Mouse (Mus musculus) erythroid progenitor cell, adult 5-6 weeks (primary cell): Measurements from ENCODE around the gene Atad5. TPM values are rescaled to one million over a fixed set of nuclear protein-coding genes. Genes with fewer than 3 reads are reported as not detected.

Experiments
- ATAC-seq: replicated peaks from 2 replicates; pipeline ENCODE4 v1.8.0; 2016; ENCODE audit warnings: moderate number of reproducible peaks, mild to moderate bottlenecking, moderate TSS enrichment, inconsistent platforms; ENCODE audit not compliant: poor library complexity, low FRiP score, severe bottlenecking
- total RNA-seq, 2 experiments: library from RNA; stranded (forward) in 1 of 2; stranded (reverse) in 1 of 2; fragments of 150-400 nt in 1 of 2; fragments of 186-747, 209-891 nt in 1 of 2; gene quantifications; 2 replicates each; pipeline versions ENCODE4 v1.2.3 to v1.2.4; 2015 to 2017; ENCODE audit warnings: low replicate concordance in 2 of 2

Gene Atad5
- total RNA-seq, 2 experiments from 2014 or later, result 80.3 to 95.2 TPM

DNA sequence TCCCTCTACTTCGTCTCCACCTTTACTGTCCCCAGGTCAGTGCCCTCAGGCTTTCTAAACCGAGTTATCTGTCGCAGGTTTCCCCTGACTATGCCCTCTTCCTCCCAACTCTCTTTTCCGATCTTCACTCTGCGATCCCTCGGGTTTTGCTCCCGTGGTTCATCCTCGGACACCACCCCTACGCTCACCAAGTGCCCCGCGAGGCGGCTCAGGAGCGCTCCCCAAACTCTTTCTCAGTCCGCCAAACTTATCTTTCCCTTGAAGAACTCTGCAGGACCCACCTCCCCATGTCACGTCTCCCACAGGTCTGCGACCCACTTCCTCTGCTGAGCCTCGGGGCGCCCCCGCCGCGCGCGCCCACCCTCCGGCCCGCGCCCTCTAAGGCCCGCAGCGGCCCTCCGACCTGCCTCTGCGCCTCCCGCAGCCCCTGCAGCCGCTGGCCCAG is 8.8 kb upstream of the Atad5 start:
- 0 out of 2 replicates have a peak, but pooled peaks have one; percentile 9 for ATAC-seq

DNA sequence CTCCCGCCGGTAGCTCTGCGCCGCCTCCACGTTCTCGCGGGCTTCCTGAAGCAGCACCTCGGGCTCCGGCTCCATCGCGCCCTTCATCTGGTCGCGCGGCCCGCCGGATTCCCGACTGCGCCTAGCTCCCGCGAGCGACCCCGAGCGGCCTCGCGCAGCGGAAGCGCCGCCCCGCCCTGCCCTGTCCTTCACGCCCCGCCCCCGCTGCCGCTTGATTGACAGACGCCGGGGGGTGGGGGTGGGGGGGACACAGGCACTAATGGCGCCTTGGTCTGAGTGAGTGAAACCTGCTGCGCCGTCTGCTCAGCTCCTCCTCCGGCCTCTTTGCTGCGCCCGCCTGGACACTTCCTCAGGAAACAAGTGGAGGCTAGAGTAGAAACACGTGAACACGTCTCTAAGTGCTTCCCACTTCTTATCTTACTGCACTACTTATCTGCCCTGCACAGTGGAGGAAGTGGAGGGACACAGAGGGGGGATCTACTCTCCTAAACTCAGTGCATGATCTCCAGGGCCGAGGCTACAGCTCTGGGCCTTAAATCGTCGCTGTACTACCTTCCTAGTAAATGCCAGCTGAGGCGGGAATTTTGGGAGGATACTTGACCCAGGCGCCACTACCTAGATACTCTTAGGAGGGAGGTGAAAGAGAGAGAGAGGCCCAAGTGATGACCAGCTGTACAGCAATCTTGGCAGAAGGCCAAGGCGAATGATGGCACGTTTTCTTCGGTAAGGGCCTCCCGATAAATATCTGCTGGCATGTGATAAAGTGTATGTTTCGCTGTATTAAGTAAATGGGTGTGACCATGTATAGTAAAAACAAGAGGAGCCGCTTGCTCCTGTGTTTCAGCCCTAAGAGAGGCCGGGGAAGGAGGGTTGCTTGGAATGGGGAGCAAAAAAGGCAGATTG is 8.1 kb upstream of the Atad5 start, which contains the start of gene Crlf3:
Gene Crlf3, minus strand, starts transcription at position 166 of the 903 bp plus-strand sequence.
- peak; percentile 84 for ATAC-seq

DNA sequence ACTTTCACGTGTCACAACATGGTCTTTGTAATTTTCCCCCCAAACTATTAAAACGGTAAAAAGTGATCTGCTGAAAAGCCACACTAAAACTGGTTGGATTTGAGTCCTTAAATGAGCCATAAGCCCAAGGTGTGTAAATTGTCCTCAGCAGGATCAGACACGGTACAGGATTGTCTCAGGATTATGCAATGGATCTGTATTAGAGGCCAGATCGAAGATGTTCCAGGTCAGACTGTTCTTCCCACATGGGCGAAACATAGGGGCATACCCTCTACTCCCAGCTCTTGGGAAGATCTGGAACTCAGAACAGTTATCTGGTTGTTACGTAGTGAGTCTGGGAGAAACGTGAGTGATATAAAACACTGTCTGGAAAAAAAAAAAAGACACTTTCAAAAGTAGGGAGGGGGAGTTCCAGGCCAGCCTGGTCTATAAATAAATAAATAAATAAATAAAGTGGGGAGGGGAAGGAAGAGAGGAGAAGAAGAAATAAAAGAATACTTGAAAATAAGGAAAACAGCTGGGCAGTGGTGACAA is 7.3 kb upstream of the Atad5 start:
- no peak for ATAC-seq

DNA sequence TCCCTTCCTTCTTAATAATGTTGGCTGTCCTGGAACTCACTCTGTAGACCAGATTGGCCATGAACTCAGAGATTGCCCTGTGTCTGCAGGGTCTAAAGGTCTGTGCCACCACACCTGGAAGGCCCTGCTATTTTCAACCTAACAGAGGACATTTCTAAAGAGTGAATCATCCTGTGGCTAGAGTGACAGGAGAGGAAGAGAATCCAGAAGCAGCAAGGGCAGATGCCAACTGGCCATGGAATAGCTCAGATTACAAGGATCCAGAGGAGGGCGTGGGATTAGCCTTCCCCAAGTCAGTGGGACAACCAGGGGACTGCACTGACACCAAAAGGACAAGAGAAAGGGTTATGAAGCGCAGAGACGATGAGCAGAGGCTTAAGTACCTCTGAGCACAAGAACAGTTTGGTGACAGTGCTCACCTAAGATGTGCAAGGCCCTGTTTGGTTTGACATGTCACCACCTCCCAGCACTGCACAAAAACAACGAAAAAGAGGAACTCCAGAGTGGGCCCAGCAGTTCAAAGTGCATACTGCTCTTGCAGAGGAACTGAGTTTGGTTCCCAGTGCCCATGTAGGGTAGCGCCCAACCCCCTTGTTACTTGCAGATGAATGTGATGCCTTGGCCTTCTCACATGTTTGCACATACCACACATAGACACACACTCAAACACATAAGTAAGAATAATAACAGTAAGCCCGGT is 3.7 kb upstream of the Atad5 start:
- no peak for ATAC-seq

DNA sequence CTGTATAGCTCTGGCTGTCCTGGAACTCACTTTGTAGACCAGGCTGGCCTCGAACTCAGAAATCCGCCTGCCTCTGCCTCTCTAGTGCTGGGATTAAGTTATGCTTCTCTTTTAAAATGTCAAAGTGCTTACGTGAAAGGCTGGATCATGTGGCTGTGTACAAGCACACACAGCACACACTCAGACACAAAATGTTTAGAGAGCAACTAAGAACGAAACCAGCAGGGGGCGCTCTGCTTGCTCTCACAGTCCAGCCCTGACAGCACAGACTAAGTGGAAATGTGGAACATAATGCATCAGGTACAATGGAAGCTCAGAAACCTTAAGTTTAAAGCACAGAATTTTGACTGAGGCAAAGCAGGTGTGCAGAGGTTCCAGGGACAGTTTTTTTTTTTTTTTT is 2.4 kb upstream of the Atad5 start:
- peak; percentile 78 for ATAC-seq

DNA sequence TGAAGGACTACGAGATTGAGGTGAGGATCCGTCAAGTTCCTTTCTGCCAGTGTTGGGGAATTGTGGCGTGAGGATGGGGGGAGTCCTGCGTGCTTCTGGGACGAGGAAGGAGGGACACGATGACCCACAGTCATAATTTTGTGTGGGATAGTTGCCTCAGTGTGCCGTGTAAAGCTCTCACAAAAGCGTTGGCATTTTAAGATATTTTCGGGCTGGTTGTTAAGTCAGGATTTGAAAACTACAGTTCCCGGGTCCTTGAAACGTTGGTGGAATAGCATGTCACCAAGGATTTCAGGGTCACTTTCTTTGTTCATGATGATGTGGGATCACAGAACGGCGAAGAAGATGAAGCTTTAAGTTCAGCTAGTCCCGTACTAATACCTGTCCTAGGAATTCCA is 616 bp downstream of the Atad5 start:
- 0 out of 2 replicates have a peak, but pooled peaks have one; percentile 5 for ATAC-seq

DNA sequence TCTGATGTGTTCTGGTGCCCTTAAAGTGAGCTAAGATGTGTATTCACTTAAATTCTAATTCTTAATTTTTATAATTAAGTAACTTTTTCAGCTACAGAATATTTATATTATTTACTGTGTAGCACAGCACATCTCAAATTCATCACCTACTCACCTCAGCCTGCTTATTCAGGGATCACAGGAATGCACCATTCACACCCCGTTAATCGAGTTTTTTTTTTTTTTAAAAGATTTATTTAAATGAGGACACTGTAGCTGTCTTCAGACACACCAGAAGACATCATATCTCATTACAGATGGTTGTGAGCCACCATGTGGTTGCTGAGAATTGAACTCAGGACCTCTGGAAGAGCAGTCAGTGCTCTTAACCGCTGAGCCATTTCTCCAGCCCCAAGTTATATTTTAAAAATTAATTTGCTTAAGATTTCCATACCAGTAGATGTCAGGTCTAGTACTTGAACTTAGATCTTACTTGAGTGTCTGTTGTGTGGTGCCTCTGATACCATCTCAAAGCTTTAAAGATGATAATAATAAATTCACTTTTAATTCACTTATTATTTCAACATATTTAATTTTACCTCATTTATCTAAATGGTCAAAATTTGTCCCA is 1.5 kb downstream of the Atad5 start:
- no peak for ATAC-seq

DNA sequence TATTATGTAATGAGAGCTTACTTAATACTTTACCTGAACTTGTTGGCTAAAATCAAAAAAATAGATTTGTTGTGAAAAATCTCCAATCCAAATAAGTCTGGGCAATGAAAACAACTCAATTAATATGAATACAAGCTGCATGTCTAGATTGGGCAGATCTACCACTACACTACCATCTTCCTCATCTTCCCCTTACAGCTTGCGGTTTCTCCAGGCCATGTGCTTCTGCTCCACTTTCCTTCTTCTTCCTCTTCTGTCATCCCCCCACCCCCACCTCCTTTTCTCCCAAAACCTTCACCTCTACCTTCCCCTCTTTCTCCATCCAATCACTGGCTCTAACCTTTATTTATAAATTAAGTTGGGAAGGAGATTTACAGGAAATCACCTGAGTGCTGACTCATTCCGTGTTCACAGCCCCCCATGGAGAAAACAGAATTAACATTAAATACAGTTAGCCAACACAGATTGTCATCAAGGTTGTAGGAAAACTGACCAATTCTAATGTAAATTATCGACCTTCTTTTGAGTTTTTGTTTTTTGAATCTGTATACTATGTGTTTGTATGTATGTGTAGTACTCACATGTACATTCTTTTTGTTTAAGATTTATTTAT is 9.3 kb downstream of the Atad5 start:
- no peak for ATAC-seq

DNA sequence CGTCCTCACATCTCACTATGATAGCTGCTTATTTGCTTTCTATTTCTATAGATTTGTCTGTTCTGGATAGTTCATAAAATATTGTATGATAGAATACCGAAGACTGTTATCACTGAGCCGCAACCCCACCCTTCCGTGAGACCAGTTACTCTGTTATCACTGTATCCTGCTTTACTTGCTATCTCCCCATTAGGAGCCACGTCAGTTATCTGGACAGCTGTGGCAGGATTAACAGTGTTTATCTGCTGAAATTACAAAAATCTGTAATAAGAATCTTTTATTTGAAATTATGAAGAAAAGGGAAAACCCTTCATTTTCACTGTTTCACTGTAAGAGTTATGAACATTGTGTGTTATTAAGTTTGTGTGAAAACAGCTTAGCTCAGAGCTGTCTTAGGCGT is 12.1 kb downstream of the Atad5 start:
- ATAC-seq, result no peak

DNA sequence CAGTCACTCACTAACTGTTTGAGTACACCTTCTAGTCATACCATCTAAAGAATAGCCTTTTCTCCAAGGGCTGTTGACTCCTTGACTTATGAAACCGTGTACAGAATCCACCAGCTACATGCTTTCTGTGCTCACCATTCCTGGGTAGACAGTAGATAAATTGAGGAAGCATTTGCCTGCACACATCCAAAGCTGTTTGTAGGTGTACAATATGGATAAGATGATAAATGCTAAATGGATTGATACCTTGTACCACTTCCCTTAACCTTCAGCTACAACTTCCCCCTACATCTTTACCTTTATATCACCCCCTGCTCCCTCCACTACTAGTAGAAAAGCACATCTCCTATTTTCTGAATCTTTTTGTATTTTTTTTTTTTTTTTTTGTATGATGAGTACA is 15.2 kb downstream of the Atad5 start:
- ATAC-seq, result no peak

DNA sequence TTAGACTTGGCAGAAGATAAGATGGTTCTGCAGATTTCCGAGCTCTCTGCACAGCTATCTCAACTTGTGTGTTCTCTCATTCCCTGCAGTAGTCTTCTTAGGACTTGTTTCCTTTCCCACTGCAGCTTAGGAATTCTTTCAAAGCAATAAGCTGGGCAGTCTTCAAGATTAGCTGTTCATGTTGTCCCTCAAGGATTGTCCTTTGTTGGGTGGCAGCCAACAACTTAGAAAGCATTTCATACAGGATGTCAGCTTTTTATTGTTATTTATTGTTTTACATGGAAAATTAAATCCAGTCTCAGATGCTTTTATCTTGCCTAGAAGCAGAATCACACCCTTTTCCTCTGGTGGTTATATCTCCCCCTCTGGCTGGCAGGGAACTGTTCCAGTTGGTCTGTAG is 27.2 kb downstream of the Atad5 start:
- no peak for ATAC-seq

DNA sequence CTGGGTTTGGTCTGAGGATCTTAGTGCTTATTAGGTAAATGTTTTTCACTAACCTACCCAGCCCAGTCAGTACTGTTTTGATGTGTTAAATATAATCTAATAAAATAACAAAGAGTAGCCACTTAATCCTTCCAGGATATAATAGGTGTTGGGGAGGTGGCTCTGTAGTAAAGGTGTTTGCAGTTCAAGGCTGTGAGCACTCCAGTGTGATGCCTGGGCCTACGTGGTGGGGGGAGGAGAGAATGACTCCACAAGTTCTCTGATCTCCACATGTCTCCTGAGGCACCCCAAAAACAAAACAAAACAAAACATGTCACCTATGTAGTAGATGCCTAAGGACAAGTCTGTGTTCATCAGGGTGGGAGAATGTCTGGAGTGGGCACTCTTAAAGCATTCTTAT is 42.9 kb downstream of the Atad5 start:
- ATAC-seq, result no peak

DNA sequence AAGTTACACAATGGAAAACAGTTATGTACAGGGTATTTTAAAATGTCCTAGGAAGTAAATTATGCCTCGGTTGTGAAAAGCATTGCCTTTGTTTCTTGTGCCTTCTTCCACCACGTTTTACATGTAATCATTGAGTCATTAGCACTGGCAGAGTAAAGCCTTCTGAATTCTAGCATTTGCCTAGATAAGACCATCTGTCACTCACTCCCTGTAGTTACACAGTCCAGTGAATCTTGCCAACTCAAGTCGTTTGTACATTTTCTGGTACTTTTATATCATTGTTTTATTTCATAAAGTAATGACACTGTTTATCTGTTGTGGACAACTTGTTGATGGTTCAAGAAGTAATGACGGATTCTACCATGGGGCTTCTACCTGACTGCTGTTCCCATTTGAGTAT is 45.5 kb downstream of the Atad5 start:
- ATAC-seq, result no peak

DNA sequence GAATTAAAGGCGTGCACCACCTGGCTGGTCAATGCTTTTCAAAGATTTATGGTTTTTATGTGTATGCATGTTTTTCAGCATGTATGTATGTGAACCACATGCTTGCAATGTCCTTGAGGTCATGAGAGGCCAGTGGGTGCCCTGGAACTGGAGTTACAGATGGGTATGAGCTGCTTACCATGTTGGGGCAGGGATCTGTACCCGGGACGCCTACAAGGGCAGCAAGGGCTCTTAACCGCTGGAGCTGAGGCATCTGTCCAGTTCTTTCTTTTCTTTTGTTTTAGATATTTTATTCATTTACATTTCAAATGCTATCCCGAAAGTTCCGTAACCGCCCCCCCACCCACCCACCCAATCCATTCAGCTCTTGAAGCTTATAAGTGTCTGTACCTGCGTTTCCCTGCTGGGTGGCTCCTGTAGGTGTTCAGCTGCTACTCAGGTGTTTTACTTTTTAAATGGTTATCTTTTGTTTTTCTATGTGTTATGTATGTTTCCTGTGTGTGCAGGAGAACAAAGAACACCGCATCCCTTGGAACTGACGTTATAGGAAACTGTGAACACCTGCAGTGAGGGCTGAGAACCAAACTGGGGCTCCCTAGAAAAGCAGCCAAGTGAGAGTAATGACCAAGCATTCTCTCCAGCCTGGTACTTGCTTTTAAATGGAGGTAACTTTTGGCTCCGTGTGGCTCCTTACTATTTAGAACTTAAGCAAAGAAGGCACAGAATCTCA is 46.9 kb downstream of the Atad5 start:
- ATAC-seq, result no peak

DNA sequence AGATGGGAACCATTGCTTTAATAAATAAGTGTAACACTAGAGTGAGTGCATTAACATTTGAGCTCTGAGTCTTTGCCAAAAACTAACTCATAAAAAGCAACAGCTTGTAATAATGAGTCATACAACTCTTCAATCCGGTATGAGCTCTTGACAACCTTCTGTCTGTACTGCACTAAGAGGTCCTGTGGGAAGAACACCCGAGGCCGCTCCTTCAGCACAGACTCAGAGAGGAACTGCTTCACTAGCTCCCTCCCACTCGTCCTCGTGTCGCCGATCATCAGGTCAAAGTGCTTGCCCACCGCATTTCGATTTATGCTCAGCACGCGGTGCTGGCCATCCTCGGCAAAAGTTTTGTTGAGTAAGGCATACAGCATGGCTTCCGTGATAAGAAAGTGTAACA is 47.6 kb downstream of the Atad5 start:
- ATAC-seq, result no peak

DNA sequence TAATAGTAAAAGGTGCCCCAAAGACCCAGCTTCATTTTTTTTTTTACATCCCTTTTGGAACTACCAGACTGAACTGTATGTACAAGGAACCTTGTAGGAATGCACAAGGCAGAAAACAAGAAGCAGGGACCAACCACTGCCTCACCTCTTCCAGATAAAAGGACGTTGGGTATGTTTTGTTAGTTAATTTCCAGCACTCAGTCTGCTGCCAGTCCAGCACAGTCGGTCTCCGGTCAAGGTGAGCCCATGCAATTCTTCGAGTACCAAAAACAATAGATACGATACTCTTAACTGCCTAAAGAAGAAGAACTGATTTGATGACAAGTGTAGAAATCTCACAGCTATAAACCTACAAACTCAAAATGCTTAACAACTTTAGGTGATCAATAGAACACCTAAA is 48.6 kb downstream of the Atad5 start:
- ATAC-seq, result no peak

DNA sequence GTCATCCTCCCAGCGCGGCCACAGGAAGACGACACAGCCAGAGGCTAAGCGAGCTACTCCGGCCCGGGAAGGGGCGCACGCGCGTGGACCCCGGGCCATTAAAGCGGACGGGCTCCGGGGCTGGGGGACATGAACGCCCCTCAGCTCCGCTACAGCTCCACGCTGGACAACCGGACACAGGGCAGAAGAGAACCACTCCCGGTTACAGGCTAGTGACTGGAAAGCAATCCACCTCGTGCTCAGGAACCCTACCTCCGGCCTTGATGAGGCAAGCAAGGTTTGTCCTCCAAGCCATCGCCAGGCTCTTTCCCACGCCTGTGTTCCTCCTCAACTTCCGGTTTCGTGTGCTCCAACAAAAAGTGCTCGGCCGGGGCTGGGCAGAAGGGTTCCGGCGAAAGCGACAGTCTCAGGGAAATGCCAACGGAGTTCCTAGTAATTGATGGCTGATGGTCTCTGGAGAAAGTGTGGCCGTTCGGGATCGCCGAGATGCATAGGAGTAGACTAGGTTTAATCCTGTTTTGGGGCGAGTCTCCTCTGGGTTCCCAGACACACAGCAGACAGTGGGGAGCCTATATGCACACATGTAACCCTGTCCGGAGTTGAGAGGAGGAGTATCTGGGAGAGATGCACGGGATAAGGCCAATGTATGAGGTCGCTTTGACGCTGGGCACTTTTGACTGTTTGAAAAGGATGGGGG is 52.8 kb downstream of the Atad5 start, which contains the start of gene Tefm:
Gene Tefm, minus strand, starts transcription at position 351 of the 697 bp plus-strand sequence.
- peak; percentile 86 for ATAC-seq

DNA sequence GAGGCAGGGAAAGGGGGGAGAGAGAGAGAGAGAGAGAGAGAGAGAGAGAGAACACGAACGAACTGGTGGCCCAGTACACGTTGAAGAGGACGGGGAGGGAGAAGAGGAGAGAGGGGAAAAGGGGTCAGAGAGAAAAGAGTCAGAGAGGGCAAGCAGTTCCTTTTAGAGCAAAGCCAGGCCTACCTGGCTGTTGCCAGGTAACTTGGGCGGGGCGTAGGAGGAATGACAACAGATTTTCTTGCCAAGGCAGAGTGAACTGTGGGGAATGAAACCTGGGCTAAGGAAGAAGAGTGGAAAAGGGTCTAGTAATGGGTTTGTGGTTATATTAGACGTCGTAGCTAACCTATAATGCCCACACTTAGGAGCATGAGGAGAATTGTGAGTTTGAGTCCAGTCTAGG is 53.7 kb downstream of the Atad5 start:
- ATAC-seq, result no peak
